Mouse (Mus musculus) natural killer cell, adult 2 months (primary cell): Measurements from ENCODE around the gene Ranbp10.

Experiments
- DNase-seq, 2 experiments: peaks; one replicate each; pipeline ENCODE4 v3.0.0; 2022; ENCODE audit warnings: low spot score in 2 of 2

The Ranbp10 gene

GRCm38 (mm10) chr8:105788927-105789326 lies 38.2 kb downstream of the Ranbp10 start:
- no peak for DNase-seq

- DNase-seq, result peak; percentile 46 to 65
Measured at GRCm38 (mm10) chr8:105788241-105788640, 38.9 kb downstream of the Ranbp10 start.

GRCm38 (mm10) chr8:105780298-105780697 lies 46.9 kb downstream of the Ranbp10 start:
- no peak for DNase-seq

- DNase-seq, result no peak
Measured at GRCm38 (mm10) chr8:105777833-105778232, 49.3 kb downstream of the Ranbp10 start.

- DNase-seq, result no peak
Measured at GRCm38 (mm10) chr8:105774498-105774897, 52.7 kb downstream of the Ranbp10 start.

GRCm38 (mm10) chr8:105773441-105773861 lies 53.7 kb downstream of the Ranbp10 start:
- DNase-seq, result no peak

- DNase-seq, result no peak
Measured at GRCm38 (mm10) chr8:105771398-105772175, 55.6 kb downstream of the Ranbp10 start.

- DNase-seq, result peak in 1 of 2 experiments; percentile 19
Measured at GRCm38 (mm10) chr8:105770609-105771008, 56.5 kb downstream of the Ranbp10 start.

- DNase-seq, result no peak
Measured at GRCm38 (mm10) chr8:105768485-105769257, 58.5 kb downstream of the Ranbp10 start.

GRCm38 (mm10) chr8:105758277-105759108 lies 68.7 kb downstream of the Ranbp10 start, which contains the start of gene Gfod2:
TSS of gene Gfod2 (minus strand) at chr8:105758664.
- DNase-seq, result peak; percentile 96

GRCm38 (mm10) chr8:105757796-105758276 lies 69.3 kb downstream of the Ranbp10 start:
- no peak for DNase-seq

- DNase-seq, result no peak
Measured at GRCm38 (mm10) chr8:105754688-105755087, 72.5 kb downstream of the Ranbp10 start.

GRCm38 (mm10) chr8:105753916-105754315 lies 73.2 kb downstream of the Ranbp10 start:
- no peak for DNase-seq

- DNase-seq, result no peak
Measured at GRCm38 (mm10) chr8:105750606-105751005, 76.5 kb downstream of the Ranbp10 start.

- no peak for DNase-seq
Measured at GRCm38 (mm10) chr8:105743301-105743700, 83.8 kb downstream of the Ranbp10 start.

- DNase-seq, result no peak
Measured at GRCm38 (mm10) chr8:105739216-105739615, 87.9 kb downstream of the Ranbp10 start.

GRCm38 (mm10) chr8:105732186-105732585 lies 95.0 kb downstream of the Ranbp10 start:
- DNase-seq, result no peak

- no peak for DNase-seq
Measured at GRCm38 (mm10) chr8:105727397-105728124, 99.6 kb downstream of the Ranbp10 start.

GRCm38 (mm10) chr8:105725726-105726125 lies 101.4 kb downstream of the Ranbp10 start:
- DNase-seq, result no peak

GRCm38 (mm10) chr8:105722861-105723260 lies 104.3 kb downstream of the Ranbp10 start:
- no peak for DNase-seq

- no peak for DNase-seq
Measured at GRCm38 (mm10) chr8:105719637-105720036, 107.5 kb downstream of the Ranbp10 start.
